Comparison of ENCODE assay signal across 32 mouse cellular contexts in the genomic region with DNA sequence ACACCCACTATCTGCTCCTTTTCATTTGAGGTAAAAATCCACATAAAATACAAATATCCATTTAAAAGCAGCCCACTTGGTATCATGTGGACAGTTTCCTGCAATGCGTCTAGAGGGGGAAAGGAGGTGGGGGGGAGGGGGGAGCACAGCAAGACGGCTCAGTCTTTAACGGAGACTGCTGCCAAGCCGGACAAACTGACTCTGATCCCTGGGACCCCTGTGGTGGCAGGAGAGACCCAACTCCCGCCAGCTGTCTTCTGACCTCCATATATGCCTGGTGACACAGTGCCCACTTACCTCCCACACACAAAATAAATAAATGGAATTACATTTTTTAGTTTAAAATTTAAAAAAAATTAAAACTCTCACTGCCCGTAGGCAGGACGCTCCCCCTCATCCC. TPM values are rescaled to one million over a fixed set of nuclear protein-coding genes. Genes with fewer than 3 reads are reported as not detected.
"Had no signal": no experiment of that assay in that cellular context is flagged by ENCODE, and none has a peak within 500 bp of the region (broad histone marks: within the 10 kb centered on the region; RNA-seq: fewer than 3 reads in every experiment).

No protein-coding gene starts in this region.

- H3K9me3 ChIP-seq: embryonic facial prominence, embryonic 10.5 days; embryonic facial prominence, embryonic 12.5 days; embryonic facial prominence, embryonic 13.5 days; embryonic facial prominence, embryonic 15.5 days; forebrain, embryonic 10.5 days; forebrain, embryonic 12.5 days; forebrain, embryonic 13.5 days; forebrain, embryonic 15.5 days had no signal

- H3K27me3 ChIP-seq: embryonic facial prominence, embryonic 12.5 days; embryonic facial prominence, embryonic 13.5 days; embryonic facial prominence, embryonic 15.5 days; forebrain, embryonic 12.5 days; forebrain, embryonic 13.5 days; forebrain, embryonic 15.5 days had no signal

- H3K27ac ChIP-seq: embryonic facial prominence, embryonic 12.5 days; embryonic facial prominence, embryonic 13.5 days; embryonic facial prominence, embryonic 15.5 days; forebrain, embryonic 10.5 days; forebrain, embryonic 12.5 days; forebrain, embryonic 13.5 days; forebrain, embryonic 15.5 days; gastrocnemius, adult 2 months; heart, adult 2 months had no signal

- H3K36me3 ChIP-seq: forebrain, embryonic 15.5 days had no signal

- ATAC-seq: forebrain, embryonic 13.5 days; forebrain, embryonic 14.5 days; forebrain, embryonic 15.5 days; forebrain, embryonic 16.5 days; forebrain, postnatal 0 days had no signal

- H3K9ac ChIP-seq: embryonic facial prominence, embryonic 12.5 days; embryonic facial prominence, embryonic 13.5 days; embryonic facial prominence, embryonic 15.5 days; forebrain, embryonic 12.5 days; forebrain, embryonic 13.5 days; forebrain, embryonic 15.5 days; forebrain, postnatal 0 days had no signal

- H3K4me3 ChIP-seq: embryonic facial prominence, embryonic 10.5 days; embryonic facial prominence, embryonic 12.5 days; embryonic facial prominence, embryonic 13.5 days; embryonic facial prominence, embryonic 15.5 days; erythroblast, embryonic 14.5 days; forebrain, embryonic 10.5 days; forebrain, embryonic 12.5 days; forebrain, embryonic 13.5 days; forebrain, embryonic 15.5 days; gastrocnemius, adult 2 months; heart, adult 2 months had no signal

- H3K4me2 ChIP-seq: embryonic facial prominence, embryonic 12.5 days; embryonic facial prominence, embryonic 13.5 days; embryonic facial prominence, embryonic 15.5 days; forebrain, embryonic 12.5 days; forebrain, embryonic 13.5 days; forebrain, embryonic 15.5 days had no signal

- DNase-seq: cerebellum, adult 18-20 months; cerebellum, adult 8-10 months; cerebellum, adult 9-11 months; cerebellum, postnatal 36 days; embryo, embryonic 11 days; forebrain, postnatal 0 days; gastrocnemius, adult 2 months; gastrocnemius, postnatal 10 days; gastrocnemius, postnatal 14 days; gastrocnemius, postnatal 25 days; gastrocnemius, postnatal 36 days; heart, adult 11 months; heart, adult 18-20 months; heart, adult 2 months had no signal

RNA-seq across cellular contexts. Expression of a gene that starts 14.7 kb away (rescaled TPM):
- total RNA-seq: gastrocnemius, adult 18-20 months; gastrocnemius, adult 2 months; gastrocnemius, adult 8-10 months; granulocyte monocyte progenitor cell, adult 5-6 weeks; heart, adult 18-20 months; heart, adult 2 months had no signal

RNA-seq across cellular contexts. Expression of a gene that starts 30.5 kb away (rescaled TPM):
- total RNA-seq: common myeloid progenitor, adult 5-6 weeks; gastrocnemius, adult 18-20 months; gastrocnemius, adult 2 months; gastrocnemius, adult 8-10 months; gastrocnemius, postnatal 10 days; gastrocnemius, postnatal 14 days; gastrocnemius, postnatal 25 days; gastrocnemius, postnatal 36 days; gastrocnemius, postnatal 4 days; granulocyte monocyte progenitor cell, adult 5-6 weeks; heart, adult 18-20 months; heart, adult 2 months had no signal
- polyA plus RNA-seq: embryonic facial prominence, embryonic 11.5 days; embryonic facial prominence, embryonic 12.5 days; embryonic facial prominence, embryonic 13.5 days; erythroblast, embryonic 14.5 days; forebrain, embryonic 10.5 days; forebrain, embryonic 11.5 days; forebrain, embryonic 13.5 days had no signal
